Mouse (Mus musculus): Measurements from ENCODE around the gene Rsbn1l.

DNA sequence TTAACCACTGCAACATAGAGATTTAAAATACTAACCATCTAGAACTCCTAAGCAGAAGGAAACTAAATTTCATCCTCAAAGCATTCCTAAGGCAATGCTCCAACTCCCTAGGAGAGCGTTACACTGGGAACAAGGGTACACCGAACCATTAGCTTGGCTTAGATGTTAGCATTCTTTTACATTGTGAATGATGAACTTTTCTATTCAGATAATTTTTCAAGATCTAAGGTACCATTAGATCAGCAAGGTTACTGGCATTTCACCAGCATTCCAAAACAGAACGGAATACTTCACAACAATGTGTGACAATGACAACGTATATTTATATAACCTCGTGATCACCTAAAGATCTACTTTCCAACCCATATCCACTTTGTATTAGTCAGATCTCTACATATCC is 6.1 kb downstream of the Rsbn1l start:
- TF ChIP-seq POLR2A (IDR thresholded peaks at IDR 0.05; ENCODE audit: insufficient read length, low read depth) (no peak), CEBPB (IDR thresholded peaks at IDR 0.05; ENCODE audit: insufficient read depth, poor library complexity, severe bottlenecking) (no peak), TCF12 (IDR thresholded peaks at IDR 0.05; ENCODE audit: insufficient read depth, poor library complexity, severe bottlenecking) (no peak), SRF (IDR thresholded peaks at IDR 0.05; ENCODE audit: control insufficient read depth, insufficient read length, low read depth) (no peak), E2F4 (IDR thresholded peaks at IDR 0.05; ENCODE audit: insufficient read depth) (no peak), REST (IDR thresholded peaks at IDR 0.05; ENCODE audit: insufficient read depth, insufficient read length) (no peak), POLR2AphosphoS2 (IDR thresholded peaks at IDR 0.05; ENCODE audit: insufficient read length, low read depth) (no peak), MAX (IDR thresholded peaks at IDR 0.05; ENCODE audit: low read depth) (no peak), MYOD1 (IDR thresholded peaks at IDR 0.05; ENCODE audit: control insufficient read depth in 1 of 3, insufficient read length in 2 of 3, low read depth in 2 of 3) (no peak), USF1 (IDR thresholded peaks at IDR 0.05; ENCODE audit: low read depth) (no peak), MYOG (IDR thresholded peaks at IDR 0.05; ENCODE audit: control insufficient read depth in 1 of 3, insufficient read depth in 1 of 3, insufficient read length in 2 of 3, low read depth in 2 of 3) (no peak), TCF3 (IDR thresholded peaks at IDR 0.05; ENCODE audit: insufficient read length, low read depth) (no peak)

Data from myocyte (in vitro differentiated cells).